Mouse (Mus musculus): ENCODE results near the gene Esp8.
"Not testable (repeated sequence)": the region's sequence is repeated elsewhere in the genome, so short reads cannot be mapped to it uniquely, and the experiment has no call there.

Esp8 gene

DNA sequence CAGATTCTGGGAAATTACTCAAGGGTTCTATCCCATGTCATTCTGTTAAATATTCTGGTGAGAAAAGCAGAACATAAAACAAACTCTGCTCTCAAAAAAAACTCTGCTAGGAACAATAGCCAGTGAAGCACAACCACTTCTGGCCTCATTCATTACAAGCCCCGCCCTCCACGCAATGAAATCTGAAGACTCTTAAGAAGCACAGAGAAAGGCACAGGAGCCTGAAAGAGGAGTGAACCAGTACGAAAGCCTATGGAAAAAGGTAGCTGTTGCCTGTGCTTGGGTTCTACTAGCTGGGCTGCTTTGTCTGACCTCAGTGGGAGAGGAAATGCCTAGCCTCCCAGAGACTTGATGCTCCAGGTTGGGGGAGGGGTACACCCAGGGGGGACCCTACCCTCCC lies at the start of gene Esp8:
Esp8 (plus strand) TSS at position 205 of the 400 bp plus-strand sequence.
- DNase-seq, result no peak

DNA sequence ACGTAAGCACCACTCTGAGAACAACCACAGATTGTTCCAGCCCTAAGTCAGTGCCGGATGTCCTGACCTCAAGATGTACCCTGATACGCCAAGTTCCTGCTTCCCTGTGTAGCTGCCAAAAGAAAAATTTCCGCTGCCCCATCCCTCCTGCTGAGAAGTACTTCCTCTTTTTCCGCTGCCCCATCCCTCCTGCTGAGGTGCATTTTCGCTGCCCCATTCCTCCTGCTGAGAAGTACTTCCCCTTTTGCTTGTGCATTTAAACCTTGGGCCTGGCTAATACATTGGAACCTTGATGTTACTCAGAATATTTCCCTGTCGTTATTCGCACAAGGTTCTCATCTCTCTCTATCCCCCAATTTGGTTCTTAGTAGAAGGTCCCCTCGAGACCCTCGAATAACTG lies 36.3 kb upstream of the Esp8 start:
- not testable (repeated sequence) for DNase-seq

DNA sequence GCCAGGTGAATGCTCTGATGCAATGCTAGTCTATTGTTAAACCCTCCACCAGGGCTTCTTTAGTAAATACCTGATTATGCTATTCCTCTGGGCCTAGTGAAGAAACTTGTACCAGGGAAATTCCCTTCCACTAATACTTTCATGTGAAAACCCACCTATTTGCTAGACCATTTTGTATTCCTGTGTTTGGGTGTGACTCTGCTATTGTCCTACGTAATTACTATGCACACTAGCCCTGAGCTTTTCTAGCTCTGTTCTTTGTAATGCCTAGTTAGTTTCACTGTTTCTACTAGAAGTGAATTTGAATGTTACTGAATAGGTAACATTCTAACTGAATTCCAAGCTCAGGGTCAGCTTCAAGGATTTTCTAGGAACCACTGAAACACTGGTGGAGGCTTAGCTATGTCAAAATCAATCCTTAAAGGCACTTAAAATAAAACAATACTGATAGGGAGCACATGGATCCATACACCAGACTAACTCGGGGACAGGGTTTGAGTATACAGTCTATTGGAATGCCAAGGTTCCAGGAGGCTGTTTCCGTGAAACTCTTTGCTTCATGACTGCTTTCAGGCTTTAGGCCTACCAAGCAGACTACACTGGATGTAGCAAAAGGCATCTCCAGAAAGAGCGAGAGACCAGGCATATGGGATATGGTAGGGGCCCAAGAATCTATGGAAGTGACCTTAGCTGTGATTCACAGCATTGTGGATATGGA lies 24.2 kb upstream of the Esp8 start:
- DNase-seq, result not testable (repeated sequence)

DNA sequence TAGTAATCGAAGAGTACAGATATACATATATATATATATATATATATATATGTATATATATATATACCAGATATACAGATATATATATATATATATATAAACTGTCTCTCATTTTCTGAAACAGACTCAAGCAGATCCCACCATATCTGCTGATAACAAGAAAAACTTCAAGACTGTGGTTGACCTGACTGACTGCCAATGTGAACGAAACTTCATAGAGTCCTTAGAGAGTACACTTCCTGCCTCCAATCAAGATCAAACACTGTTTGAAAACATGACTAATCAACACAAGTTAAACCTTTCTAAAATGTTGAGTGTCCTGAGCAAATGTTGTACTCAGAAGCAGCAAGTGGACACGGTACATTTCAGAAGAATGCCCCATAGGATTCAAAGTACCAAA lies 10.0 kb downstream of the Esp8 start:
- DNase-seq, result no peak

DNA sequence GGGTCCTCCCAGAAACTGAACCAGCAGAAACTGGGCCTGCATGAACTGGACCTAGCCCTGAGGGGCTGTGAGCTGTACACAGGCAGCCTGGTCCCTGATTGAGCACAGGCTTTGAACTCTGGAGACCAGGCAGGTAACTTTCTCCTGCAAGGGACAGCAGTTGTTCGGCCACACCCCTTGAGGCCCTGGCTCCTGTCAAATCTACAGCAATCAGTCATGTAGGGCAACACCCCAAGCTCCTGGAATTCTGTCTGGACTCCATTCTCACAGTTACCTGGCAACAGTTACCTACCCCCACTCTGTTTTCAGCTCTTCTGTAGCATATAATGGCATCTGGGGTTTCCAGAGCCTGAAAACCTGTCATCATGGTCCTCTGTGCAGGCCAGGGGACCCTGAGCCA lies 11.3 kb downstream of the Esp8 start:
- DNase-seq, result no peak

DNA sequence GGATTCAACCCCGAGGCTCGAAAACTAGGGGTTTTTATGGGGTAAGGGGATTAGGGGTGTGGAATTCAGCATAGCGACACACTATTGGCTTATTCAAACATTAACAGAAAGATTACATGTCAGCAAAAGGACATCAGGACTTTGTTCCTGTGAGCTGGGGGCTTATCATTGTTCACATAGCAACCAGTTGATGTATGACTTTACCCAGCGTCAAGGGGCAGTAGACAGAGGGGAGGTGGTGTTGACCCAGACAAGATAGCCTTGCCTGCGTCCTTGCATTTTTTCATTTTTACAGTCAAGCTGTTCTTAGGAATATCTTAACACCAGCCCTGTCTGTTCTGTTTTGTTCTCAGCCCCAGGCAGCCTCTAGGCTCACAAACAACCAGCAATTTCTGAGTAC lies 27.2 kb downstream of the Esp8 start:
- not testable (repeated sequence) for DNase-seq

DNA sequence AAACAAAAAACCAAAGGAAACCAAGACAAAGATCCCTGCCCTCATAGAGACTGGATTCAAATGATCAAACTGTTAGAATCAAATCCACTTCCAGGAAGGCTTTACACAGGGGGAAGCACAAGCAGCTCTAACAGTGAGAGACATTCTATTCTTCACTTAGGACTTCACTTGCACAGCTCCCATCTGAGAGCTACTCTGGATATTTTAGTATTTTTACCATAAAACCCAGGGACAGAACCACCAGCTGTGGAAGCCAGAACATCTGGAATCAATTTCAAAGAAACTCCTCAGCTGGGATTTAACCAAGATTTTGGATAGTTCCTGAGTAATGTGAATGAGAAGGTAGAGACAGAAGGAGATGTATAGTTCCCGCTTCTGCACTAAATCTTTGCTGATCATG lies 33.6 kb downstream of the Esp8 start:
- no peak for DNase-seq

DNA sequence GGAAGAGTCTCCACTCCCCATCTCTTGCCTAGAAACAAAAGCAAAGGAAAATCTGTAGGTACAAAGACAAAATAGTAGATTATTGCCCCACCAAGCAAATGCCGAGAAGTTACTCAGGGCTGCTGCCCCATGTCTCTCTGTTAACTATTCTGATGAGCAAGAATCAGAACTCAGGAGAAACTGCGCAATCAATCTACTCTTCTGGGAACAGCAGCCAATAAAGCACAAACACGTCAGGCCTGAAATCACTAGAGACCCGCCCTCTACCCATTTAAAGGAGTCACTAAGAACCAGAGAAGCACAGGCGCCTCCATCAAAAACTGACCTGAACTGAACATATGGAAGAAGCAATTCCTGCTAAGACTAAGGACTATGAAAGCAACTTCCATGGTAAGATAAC lies 41.4 kb downstream of the Esp8 start, which contains the start of gene Esp6:
Esp6 (plus strand) TSS at position 301 of the 400 bp plus-strand sequence.
- no peak for DNase-seq

Data from right cerebral cortex, postnatal 14 days (tissue).